Mouse (Mus musculus) lung, postnatal 0 days (tissue): ENCODE results near the gene Rap1b. TPM values are rescaled to one million over a fixed set of nuclear protein-coding genes. Genes with fewer than 3 reads are reported as not detected.

Experiments used
- ATAC-seq: fragments of 200-750 bp; cut with Nextera tagmentation; 2 replicates; pipeline ENCODE4 v1.8.0; 2017; ENCODE audit warnings: moderate library complexity
- DNase-seq: peaks from one replicate; pipeline ENCODE4 v3.0.0-alpha.2; 2016; ENCODE audit warnings: low spot score
- H3K27ac ChIP-seq: fragments of 300-500 bp; sonication (generic); 2 replicates; pipeline ENCODE4 v1.5.1; 2014; ENCODE audit warnings: antibody characterized with exemption, mild to moderate bottlenecking, low read length, mixed read lengths
- H3K27me3 ChIP-seq: fragments of 300-500 bp; sonication (generic); replicated peaks from 2 replicates; pipeline ENCODE4 v1.6.1; 2014; ENCODE audit warnings: low read length, mixed read lengths; ENCODE audit not compliant: insufficient read depth
- H3K36me3 ChIP-seq: fragments of 300-500 bp; sonication (generic); 2 replicates; pipeline ENCODE4 v1.6.1; 2014; ENCODE audit warnings: low read length, mixed read lengths; ENCODE audit not compliant: insufficient read depth
- H3K4me1 ChIP-seq: fragments of 300-500 bp; sonication (generic); 2 replicates; pipeline ENCODE4 v1.6.1; 2014; ENCODE audit warnings: antibody characterized with exemption, low read depth, low read length, mixed read lengths; ENCODE audit not compliant: insufficient read depth
- H3K4me2 ChIP-seq: fragments of 300-500 bp; sonication (generic); replicated peaks from 2 replicates; pipeline ENCODE4 v1.6.1; 2014; ENCODE audit warnings: low read depth, mild to moderate bottlenecking, low read length, moderate library complexity, mixed read lengths
- H3K4me3 ChIP-seq: fragments of 300-500 bp; sonication (generic); 2 replicates; pipeline ENCODE4 v1.5.1; 2014; ENCODE audit warnings: low read depth, low read length
- H3K9ac ChIP-seq: fragments of 300-500 bp; sonication (generic); replicated peaks from 2 replicates; pipeline ENCODE4 v1.6.1; 2014; ENCODE audit warnings: low read depth, mild to moderate bottlenecking
- H3K9me3 ChIP-seq: fragments of 300-500 bp; sonication (generic); 2 replicates; pipeline ENCODE4 v1.6.1; 2016; ENCODE audit warnings: low read length, mixed read lengths
- CTCF ChIP-seq: IDR thresholded peaks from 2 replicates; pipeline ENCODE4 v1.5.1; 2016; ENCODE audit warnings: antibody characterized with exemption, mild to moderate bottlenecking
- EP300 ChIP-seq: IDR thresholded peaks from 2 replicates; pipeline ENCODE4 v1.6.1; 2016; ENCODE audit warnings: antibody characterized with exemption, mild to moderate bottlenecking, control low read depth
- WGBS: fragments of 180-500 bp; shearing (Covaris S2); extraction: QIAGEN DNeasy Blood & Tissue Kit; methylation state at CpG from one replicate; pipeline ENCODE4 v1.1.7; 2014; 5-methylcytosine and 5-hydroxymethylcytosine counted together
- polyA plus RNA-seq: library from polyadenylated mRNA; unstranded; fragments of >200 nt; fragmentation: Nextera tagmentation; extraction: Ambion mirVana; gene quantifications from 2 replicates; pipeline ENCODE4 v1.2.1, GENCODE M21; 2015

Gene Rap1b
- polyA plus RNA-seq, 1 experiment from 2014 or later, result 268 TPM

DNA sequence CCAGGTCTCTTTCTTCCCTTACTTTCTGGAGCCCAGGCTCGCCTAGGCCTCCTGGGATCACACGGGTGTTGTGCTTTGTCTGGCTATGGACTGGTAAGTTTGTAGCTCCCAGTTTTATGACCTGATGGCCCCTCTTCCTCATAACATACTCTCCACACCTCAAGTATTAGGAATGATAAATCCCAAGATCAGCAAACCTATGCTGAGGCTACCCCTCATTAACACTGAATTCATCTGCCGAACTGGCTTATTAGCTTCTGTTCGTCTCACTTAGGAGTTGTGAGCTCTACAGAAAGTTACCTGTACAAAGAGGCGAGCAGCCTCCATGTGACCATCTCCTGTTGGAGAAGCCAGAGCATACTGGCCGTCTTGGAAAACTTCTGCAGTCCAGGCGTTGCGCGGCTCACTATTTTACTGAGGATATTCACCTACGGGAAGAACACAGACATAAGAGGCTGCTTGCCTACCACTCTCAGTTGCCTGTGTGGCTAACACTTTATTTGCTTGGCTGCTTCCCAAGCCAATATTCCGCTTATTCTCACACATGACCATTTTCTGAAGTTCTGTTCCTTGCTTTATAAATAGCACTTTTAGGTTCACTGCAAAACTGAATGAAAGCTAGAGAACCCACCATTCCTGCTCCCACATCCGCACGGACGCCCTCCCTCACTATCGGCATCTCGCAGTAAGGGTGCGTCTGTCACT, 64.7 kb downstream of the Rap1b start:
- Histone ChIP-seq H3K27ac (no peak overlapping the region), H3K4me2 (no peak overlapping the region), H3K4me3 (no peak overlapping the region), H3K36me3 (peaks cover 10% of the 10 kb centered on the region; the same call in 1 of the 2 replicates), H3K9me3 (no peaks in the 10 kb centered on the region), H3K27me3 (no peaks in the 10 kb centered on the region), H3K9ac (no peak overlapping the region), H3K4me1 (no peaks in the 10 kb centered on the region)
- ATAC-seq (no peak), DNase-seq (no peak)
- TF ChIP-seq EP300, result no peak
- TF ChIP-seq CTCF, result no peak
- WGBS, result 92% methylated on average over 17 of the region's 17 CpGs

DNA sequence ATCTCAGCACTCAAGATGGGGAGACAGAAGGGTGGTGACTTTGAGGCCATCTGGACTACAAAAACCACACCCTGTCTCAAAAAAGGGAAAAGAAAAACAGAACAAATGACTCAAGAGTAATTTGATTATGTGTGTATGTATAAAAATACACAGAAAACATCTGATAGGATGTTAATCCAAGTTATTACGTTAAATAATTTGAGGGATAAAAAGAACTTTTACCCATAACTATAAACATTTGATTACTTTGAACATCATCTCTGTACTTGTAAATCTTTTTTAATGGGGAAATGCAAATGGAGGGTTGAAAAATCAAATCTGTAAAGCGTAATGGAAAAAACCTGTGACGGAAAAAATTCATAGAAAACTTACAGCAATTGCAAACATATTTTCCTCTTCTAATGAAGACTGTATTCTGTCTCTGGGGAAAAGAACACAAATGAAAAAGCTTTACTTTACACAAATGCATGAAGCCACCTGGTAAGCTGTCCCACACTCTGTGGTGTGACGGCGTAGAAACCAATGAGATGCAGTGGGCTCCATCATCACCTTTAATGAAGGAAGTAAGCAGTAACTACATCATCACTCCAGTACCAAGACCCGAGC, 65.4 kb downstream of the Rap1b start:
- DNase-seq (no peak), ATAC-seq (no peak)
- Histone ChIP-seq H3K9ac (no peak overlapping the region), H3K9me3 (no peaks in the 10 kb centered on the region), H3K36me3 (peaks cover 14% of the 10 kb centered on the region; the same call in 1 of the 2 replicates), H3K27me3 (no peaks in the 10 kb centered on the region), H3K4me2 (no peak overlapping the region), H3K4me3 (no peak overlapping the region), H3K27ac (no peak overlapping the region), H3K4me1 (no peaks in the 10 kb centered on the region)
- WGBS, result 95% methylated on average over 6 of the region's 6 CpGs
- TF ChIP-seq EP300, result no peak
- TF ChIP-seq CTCF, result no peak

DNA sequence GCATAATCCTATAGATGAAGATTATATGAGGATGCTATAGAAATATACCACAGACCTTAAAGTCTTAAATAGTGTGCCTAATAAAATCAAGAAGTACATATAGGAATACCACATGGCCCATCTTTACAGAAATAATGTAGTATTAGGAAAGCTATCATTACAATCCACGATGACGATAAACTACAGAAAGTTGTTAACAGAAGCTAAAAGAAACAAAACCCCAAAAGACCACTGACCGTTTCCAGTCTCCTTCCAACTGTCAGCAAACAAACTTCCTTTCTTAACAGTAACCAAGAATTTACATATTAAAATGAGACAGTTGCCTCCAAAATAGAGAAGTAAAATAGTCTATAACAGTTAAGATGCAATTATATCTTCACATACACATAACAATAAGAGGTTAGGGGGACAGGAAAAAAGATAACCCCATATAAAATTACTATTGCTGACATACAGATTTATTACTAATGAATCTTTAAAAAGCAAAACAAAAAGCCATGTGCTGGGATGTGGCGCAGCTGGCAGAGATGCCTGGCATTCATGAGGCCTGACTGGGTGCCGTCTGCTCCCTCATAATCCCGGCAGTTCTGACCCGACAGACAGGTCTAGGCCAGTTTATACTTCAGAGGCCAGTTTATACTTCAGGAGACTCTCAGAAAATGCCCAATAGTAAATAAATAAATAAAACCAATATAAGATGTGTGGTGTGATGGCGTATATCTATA, 66.1 kb downstream of the Rap1b start:
- DNase-seq (no peak), ATAC-seq (no peak)
- Histone ChIP-seq H3K27ac (no peak overlapping the region), H3K4me2 (no peak overlapping the region), H3K9ac (no peak overlapping the region), H3K27me3 (no peaks in the 10 kb centered on the region), H3K4me3 (no peak overlapping the region), H3K36me3 (peaks cover 16% of the 10 kb centered on the region; the same call in 1 of the 2 replicates), H3K9me3 (no peaks in the 10 kb centered on the region), H3K4me1 (no peaks in the 10 kb centered on the region)
- TF ChIP-seq EP300 (no peak), CTCF (no peak)
- 87% methylated on average over 8 of the region's 8 CpGs for WGBS

DNA sequence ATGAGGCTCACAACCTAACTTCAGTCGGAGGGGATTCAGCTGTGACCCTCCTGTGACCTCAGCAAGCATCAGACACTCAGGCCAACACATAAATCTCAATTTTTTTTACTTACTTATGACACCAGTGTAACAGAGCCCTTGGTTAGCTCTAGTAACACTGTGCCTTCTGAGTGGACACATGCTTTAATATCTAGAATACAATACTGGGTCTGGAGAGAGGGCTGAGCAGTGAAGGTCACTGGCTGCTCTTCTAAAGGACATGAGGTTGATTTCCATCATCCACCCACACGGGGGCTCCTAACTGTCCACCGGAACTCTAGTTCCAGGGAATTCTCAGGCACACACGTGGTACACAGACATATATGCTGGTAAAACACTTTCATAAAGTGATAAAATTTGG, 66.9 kb downstream of the Rap1b start:
- Histone ChIP-seq H3K4me3 (no peak overlapping the region), H3K27me3 (no peaks in the 10 kb centered on the region), H3K36me3 (peaks cover 24% of the 10 kb centered on the region; the same call in 1 of the 2 replicates), H3K4me2 (no peak overlapping the region), H3K27ac (no peak overlapping the region), H3K4me1 (no peaks in the 10 kb centered on the region), H3K9me3 (no peaks in the 10 kb centered on the region), H3K9ac (no peak overlapping the region)
- no peak for DNase-seq
- ATAC-seq, result no peak
- TF ChIP-seq EP300 (no peak), CTCF (no peak)
- WGBS, result 86% methylated on average over 4 of the region's 4 CpGs

- no peak overlapping the region for H3K4me3 ChIP-seq
- no peaks in the 10 kb centered on the region for H3K4me1 ChIP-seq
- H3K9me3 ChIP-seq, result no peaks in the 10 kb centered on the region
- peaks cover 26% of the 10 kb centered on the region; the same call in 1 of the 2 replicates for H3K36me3 ChIP-seq
- no peak overlapping the region for H3K27ac ChIP-seq
- no peak overlapping the region for H3K9ac ChIP-seq
- no peak for TF ChIP-seq CTCF
- no peak for TF ChIP-seq EP300
- no peaks in the 10 kb centered on the region for H3K27me3 ChIP-seq
- no peak overlapping the region for H3K4me2 ChIP-seq
- WGBS, result 92% methylated on average over 12 of the region's 12 CpGs
- ATAC-seq (no peak), DNase-seq (no peak)
These were observed 67.4 kb downstream of the Rap1b start for GRCm38 (mm10) chr10:117778328-117778910.
